Mouse (Mus musculus): ENCODE measurements around the gene 4930452B06Rik. TPM values are rescaled to one million over a fixed set of nuclear protein-coding genes. Genes with fewer than 3 reads are reported as not detected.

4930452B06Rik gene
- polyA plus RNA-seq, 1 experiment from 2014 or later, result 5.0 TPM

DNA sequence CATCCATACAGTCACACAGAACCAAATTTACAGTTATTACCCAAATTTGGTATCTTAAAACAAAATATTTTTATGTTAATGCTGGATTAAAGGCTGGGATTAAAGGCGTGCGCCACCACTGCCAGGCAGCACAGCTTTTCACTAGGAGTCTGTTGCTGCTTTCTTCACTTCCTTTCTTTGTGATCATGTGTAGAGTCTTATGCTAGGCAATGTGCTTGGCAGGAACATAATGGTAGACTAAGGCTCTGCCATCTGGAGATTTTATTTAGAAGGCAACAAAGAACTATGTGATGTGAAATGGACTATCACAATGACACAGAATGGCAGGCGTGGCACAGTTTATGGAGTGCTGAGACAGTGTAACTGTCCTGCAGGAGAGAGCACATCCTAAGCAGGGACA lies 162.7 kb downstream of the 4930452B06Rik start:
- H3K27me3 ChIP-seq (ENCODE audit: control insufficient read depth, insufficient read depth, low read length), result no peaks in the 10 kb centered on the region
- H3K4me2 ChIP-seq (replicated peaks; ENCODE audit: low read depth), result no peak overlapping the region
- no peak overlapping the region for H3K27ac ChIP-seq (replicated peaks)
- TF ChIP-seq EP300 (optimal IDR thresholded peaks at IDR 0.05) (no peak), CTCF (IDR thresholded peaks at IDR 0.05; ENCODE audit: low read depth) (no peak)
- no peaks in the 10 kb centered on the region for H3K36me3 ChIP-seq (ENCODE audit: control insufficient read depth, insufficient read depth, low read length)
- no peak overlapping the region for H3K9ac ChIP-seq (ENCODE audit: low read length)
- H3K4me3 ChIP-seq (ENCODE audit: low read depth, low read length), result no peak overlapping the region
- 97% methylated on average over 3 of the region's 3 CpGs for WGBS
- ATAC-seq (ENCODE audit: low FRiP score, low TSS enrichment) (no peak), DNase-seq (ENCODE audit: low spot score) (no peak)
- no peaks in the 10 kb centered on the region for H3K4me1 ChIP-seq (replicated peaks; ENCODE audit: control insufficient read depth, insufficient read depth)
- H3K9me3 ChIP-seq (ENCODE audit: control insufficient read depth, low read length), result no peaks in the 10 kb centered on the region

DNA sequence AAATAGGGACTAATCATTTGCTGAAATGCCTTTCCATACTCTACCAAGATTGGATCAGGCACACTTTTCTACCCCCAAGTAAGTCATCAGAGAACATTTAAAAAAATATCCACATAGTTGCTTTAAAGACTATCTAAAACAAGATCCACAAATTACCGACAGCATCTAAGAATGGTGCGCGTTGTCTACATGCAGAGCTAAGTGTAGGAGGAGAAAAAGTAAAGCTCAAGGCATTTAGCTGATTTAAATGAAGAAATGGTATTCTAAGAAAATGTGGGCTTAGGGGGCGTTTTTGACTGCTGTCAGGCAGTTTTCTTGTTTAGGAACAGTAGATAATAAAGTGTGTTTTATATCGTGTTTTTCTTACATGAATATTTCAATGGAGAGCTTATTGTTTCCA lies 163.5 kb downstream of the 4930452B06Rik start:
- H3K9me3 ChIP-seq (ENCODE audit: control insufficient read depth, low read length), result no peaks in the 10 kb centered on the region
- H3K36me3 ChIP-seq (ENCODE audit: control insufficient read depth, insufficient read depth, low read length), result no peaks in the 10 kb centered on the region
- DNase-seq (ENCODE audit: low spot score) (no peak), ATAC-seq (ENCODE audit: low FRiP score, low TSS enrichment) (no peak)
- no peak overlapping the region for H3K9ac ChIP-seq (ENCODE audit: low read length)
- no peak overlapping the region for H3K27ac ChIP-seq (replicated peaks)
- no peaks in the 10 kb centered on the region for H3K4me1 ChIP-seq (replicated peaks; ENCODE audit: control insufficient read depth, insufficient read depth)
- whole genome bisulfite sequencing, result 88% methylated on average over 5 of the region's 5 CpGs
- no peak overlapping the region for H3K4me2 ChIP-seq (replicated peaks; ENCODE audit: low read depth)
- H3K4me3 ChIP-seq (ENCODE audit: low read depth, low read length), result no peak overlapping the region
- TF ChIP-seq EP300 (optimal IDR thresholded peaks at IDR 0.05) (no peak), CTCF (IDR thresholded peaks at IDR 0.05; ENCODE audit: low read depth) (no peak)
- no peaks in the 10 kb centered on the region for H3K27me3 ChIP-seq (ENCODE audit: control insufficient read depth, insufficient read depth, low read length)

DNA sequence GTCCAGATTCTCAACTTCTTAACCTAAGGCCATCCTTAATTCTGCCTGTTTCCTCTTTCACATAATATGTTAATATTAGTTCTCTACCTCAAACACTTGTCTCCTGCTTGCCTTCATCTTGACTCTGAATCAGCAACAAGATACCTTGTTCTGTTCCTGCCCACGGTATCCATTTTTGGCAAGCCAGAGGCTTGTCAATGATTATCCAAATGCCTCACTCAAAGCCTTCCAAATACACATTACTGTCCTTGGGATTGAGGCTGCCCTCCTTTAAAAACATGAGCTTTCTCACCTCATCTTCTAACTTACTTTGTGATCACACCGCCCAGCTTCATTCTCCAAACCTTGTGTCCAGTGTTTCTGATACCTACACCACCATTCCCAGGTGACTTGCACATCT lies 170.3 kb downstream of the 4930452B06Rik start:
- WGBS, result 85% methylated on average over 2 of the region's 2 CpGs
- Histone ChIP-seq H3K9ac (ENCODE audit: low read length) (no peak overlapping the region), H3K27me3 (ENCODE audit: control insufficient read depth, insufficient read depth, low read length) (no peaks in the 10 kb centered on the region), H3K9me3 (ENCODE audit: control insufficient read depth, low read length) (no peaks in the 10 kb centered on the region), H3K4me2 (replicated peaks; ENCODE audit: low read depth) (no peak overlapping the region), H3K4me3 (ENCODE audit: low read depth, low read length) (no peak overlapping the region), H3K36me3 (ENCODE audit: control insufficient read depth, insufficient read depth, low read length) (no peaks in the 10 kb centered on the region), H3K4me1 (replicated peaks; ENCODE audit: control insufficient read depth, insufficient read depth) (no peaks in the 10 kb centered on the region), H3K27ac (replicated peaks) (no peak overlapping the region)
- DNase-seq (ENCODE audit: low spot score) (no peak), ATAC-seq (ENCODE audit: low FRiP score, low TSS enrichment) (no peak)
- TF ChIP-seq EP300 (optimal IDR thresholded peaks at IDR 0.05) (no peak), CTCF (IDR thresholded peaks at IDR 0.05; ENCODE audit: low read depth) (no peak)

DNA sequence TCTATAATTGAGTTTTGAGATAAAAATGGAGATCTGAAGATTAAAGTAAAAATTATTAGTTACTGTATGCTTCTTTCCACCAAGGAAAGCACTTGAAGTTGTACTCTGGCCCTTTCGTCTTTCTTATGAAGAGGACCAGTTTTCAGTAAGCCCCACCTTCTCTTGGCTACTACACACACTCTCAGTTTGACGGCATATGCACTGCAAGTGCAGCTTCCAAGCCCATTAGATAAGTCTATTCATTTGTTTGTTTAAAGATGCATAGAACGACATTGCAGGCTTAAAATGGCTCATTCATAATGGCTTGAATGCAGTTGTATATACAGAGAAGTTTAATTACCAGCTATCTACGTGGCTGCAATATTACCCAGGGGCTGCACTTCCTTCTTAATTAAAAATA lies 171.1 kb downstream of the 4930452B06Rik start:
- no peak for TF ChIP-seq EP300 (optimal IDR thresholded peaks at IDR 0.05)
- TF ChIP-seq CTCF (IDR thresholded peaks at IDR 0.05; ENCODE audit: low read depth), result no peak
- H3K4me3 ChIP-seq (ENCODE audit: low read depth, low read length), result no peak overlapping the region
- H3K4me2 ChIP-seq (replicated peaks; ENCODE audit: low read depth), result no peak overlapping the region
- H3K9me3 ChIP-seq (ENCODE audit: control insufficient read depth, low read length), result no peaks in the 10 kb centered on the region
- no peak overlapping the region for H3K27ac ChIP-seq (replicated peaks)
- H3K4me1 ChIP-seq (replicated peaks; ENCODE audit: control insufficient read depth, insufficient read depth), result no peaks in the 10 kb centered on the region
- WGBS, result 31% methylated on average over 4 of the region's 4 CpGs
- DNase-seq (ENCODE audit: low spot score) (no peak), ATAC-seq (ENCODE audit: low FRiP score, low TSS enrichment) (no peak)
- H3K27me3 ChIP-seq (ENCODE audit: control insufficient read depth, insufficient read depth, low read length), result no peaks in the 10 kb centered on the region
- H3K9ac ChIP-seq (ENCODE audit: low read length), result no peak overlapping the region
- H3K36me3 ChIP-seq (ENCODE audit: control insufficient read depth, insufficient read depth, low read length), result no peaks in the 10 kb centered on the region

DNA sequence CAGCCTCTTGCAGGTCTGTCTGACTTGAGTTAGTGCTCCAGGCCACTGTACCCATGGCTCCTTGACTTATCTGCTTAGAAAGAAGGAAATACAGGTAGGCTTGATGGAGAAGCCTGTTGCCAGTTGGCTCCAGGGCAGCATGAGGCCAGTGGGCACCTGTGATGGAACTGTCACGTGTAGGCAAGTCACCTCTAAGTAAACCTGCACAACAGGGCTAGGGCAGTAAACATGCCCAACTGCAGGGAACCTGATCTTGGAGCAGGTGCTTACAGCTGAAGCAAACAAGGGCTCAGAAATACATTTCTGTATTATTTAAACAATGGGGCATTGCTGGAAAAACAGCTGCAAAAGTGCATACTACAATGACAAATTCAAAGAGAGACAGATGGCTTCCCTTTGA lies 171.8 kb downstream of the 4930452B06Rik start:
- no peaks in the 10 kb centered on the region for H3K36me3 ChIP-seq (ENCODE audit: control insufficient read depth, insufficient read depth, low read length)
- WGBS, result 50% methylated on average over 1 of the region's 1 CpGs
- no peak for ATAC-seq (ENCODE audit: low FRiP score, low TSS enrichment)

DNA sequence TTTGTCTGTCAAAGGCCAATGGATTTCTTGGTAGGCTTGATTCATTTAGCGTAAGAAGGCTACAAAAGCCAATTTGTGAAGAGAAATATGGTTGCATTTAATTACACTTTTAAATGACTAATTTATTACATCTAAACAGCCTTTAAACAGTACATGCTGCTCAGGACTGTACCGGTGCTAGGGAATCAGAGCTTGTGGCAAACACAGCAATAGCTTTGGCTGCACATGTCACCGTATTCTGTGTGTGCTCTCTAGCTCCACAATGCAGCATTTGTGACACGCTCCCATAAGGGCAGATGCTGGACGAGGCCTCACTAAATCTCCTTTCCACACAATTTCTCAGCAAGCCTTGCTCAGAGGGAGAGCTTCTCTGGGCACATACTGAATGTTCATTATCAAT lies 187.9 kb downstream of the 4930452B06Rik start:
- Histone ChIP-seq H3K27ac (replicated peaks) (no peak overlapping the region), H3K27me3 (ENCODE audit: control insufficient read depth, insufficient read depth, low read length) (no peaks in the 10 kb centered on the region), H3K9ac (ENCODE audit: low read length) (no peak overlapping the region), H3K9me3 (ENCODE audit: control insufficient read depth, low read length) (no peaks in the 10 kb centered on the region), H3K36me3 (ENCODE audit: control insufficient read depth, insufficient read depth, low read length) (no peaks in the 10 kb centered on the region), H3K4me1 (replicated peaks; ENCODE audit: control insufficient read depth, insufficient read depth) (no peaks in the 10 kb centered on the region), H3K4me3 (ENCODE audit: low read depth, low read length) (no peak overlapping the region), H3K4me2 (replicated peaks; ENCODE audit: low read depth) (no peak overlapping the region)
- WGBS, result 79% methylated on average over 5 of the region's 5 CpGs
- DNase-seq (ENCODE audit: low spot score) (no peak), ATAC-seq (ENCODE audit: low FRiP score, low TSS enrichment) (no peak)
- TF ChIP-seq CTCF (IDR thresholded peaks at IDR 0.05; ENCODE audit: low read depth) (no peak), EP300 (optimal IDR thresholded peaks at IDR 0.05) (no peak)

More for the DNA sequence above, 171.8 kb downstream of the 4930452B06Rik start:
- Histone ChIP-seq H3K4me2 (replicated peaks; ENCODE audit: low read depth) (no peak overlapping the region), H3K4me1 (replicated peaks; ENCODE audit: control insufficient read depth, insufficient read depth) (no peaks in the 10 kb centered on the region), H3K27ac (replicated peaks) (no peak overlapping the region), H3K4me3 (ENCODE audit: low read depth, low read length) (no peak overlapping the region), H3K9ac (ENCODE audit: low read length) (no peak overlapping the region), H3K27me3 (ENCODE audit: control insufficient read depth, insufficient read depth, low read length) (no peaks in the 10 kb centered on the region), H3K9me3 (ENCODE audit: control insufficient read depth, low read length) (no peaks in the 10 kb centered on the region)
- no peak for DNase-seq (ENCODE audit: low spot score)
- TF ChIP-seq CTCF (IDR thresholded peaks at IDR 0.05; ENCODE audit: low read depth) (no peak), EP300 (optimal IDR thresholded peaks at IDR 0.05) (no peak)
